Mouse (Mus musculus) kidney, postnatal 36 days (tissue): Measurements from ENCODE around the gene Dnm2.
"Not testable (repeated sequence)": the region's sequence is repeated elsewhere in the genome, so short reads cannot be mapped to it uniquely, and the experiment has no call there.

Experiments
- DNase-seq, 2 experiments: peaks; one replicate each; pipeline ENCODE4 v3.0.0; 2021 to 2022; ENCODE audit warnings: mixed read lengths in 2 of 2

Gene Dnm2

GRCm38 (mm10) chr9:21508871-21509404 lies 84.2 kb downstream of the Dnm2 start:
- no peak for DNase-seq

DNA sequence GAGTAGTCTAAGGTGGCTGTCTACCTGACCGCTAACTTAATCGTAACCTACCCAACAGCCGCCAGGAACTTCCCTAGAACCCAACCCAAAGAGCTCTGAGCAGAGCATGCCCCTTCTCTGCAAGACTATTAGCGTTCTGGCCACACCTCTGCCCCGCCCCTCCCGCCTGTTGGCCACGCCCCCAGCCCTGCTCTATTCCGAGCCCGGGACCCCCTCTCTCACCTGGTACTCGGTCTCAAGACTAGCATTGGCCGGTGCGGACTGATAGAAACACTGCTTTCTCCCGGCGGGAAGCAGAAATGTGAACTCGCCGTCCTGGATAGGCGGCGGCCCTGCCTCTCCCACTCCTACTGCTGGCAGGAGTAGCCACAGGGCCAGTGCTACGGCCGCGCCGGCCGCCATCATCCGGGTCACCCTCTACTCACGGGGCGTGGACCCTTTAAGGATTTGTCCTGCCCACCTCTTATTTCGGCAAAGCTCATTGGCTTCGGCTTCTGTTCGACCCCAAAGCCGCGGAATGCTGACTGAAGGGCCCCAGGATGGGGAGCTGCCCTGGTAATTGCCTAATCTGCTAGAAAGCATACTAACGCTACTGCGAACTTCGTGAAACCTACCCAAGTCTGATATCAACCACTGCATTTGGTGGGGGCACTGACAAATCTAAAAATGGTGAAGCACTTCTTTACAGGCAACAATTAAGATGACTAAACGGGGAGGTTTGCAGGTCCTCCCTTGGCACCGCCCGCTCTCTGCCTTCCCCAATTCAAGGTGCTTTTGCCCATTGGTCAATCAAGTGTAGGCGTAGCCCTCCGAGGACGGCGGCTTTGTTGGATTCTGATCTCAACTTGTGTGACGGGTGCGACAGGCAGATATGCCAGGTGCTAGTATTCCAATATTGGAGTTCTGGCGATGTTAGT lies 85.3 kb downstream of the Dnm2 start, which contains the start of gene Tmed1:
Tmed1 (minus strand) TSS at position 481 of the 917 bp plus-strand sequence.
- peak; percentile 97 for DNase-seq

- DNase-seq = no peak
Observed at GRCm38 (mm10) chr9:21510689-21511015, 85.9 kb downstream of the Dnm2 start.

GRCm38 (mm10) chr9:21511052-21511451 lies 86.3 kb downstream of the Dnm2 start:
- no peak for DNase-seq

DNA sequence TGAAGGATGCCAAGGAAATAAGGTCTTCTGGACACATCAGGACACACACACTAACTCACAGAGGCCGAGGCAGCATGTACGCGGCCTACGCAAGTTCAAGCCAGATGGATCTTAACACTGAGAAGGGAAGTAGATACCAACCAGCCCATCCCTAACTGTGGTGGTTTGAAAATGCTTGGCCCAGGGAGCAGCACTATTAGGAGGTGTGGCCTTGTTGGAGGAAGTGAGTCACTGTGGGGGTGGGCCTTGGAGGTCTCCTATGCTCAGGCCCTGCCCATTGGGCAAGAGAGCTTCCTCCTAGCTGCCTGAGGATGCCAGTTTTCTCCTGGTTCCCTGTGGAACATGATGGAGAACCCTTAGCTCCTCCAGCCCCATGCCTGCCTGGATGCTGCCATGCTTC lies 88.8 kb downstream of the Dnm2 start:
- DNase-seq = no peak

GRCm38 (mm10) chr9:21517947-21518495 lies 93.3 kb downstream of the Dnm2 start:
- DNase-seq = no peak

- DNase-seq = not testable (repeated sequence)
Observed at GRCm38 (mm10) chr9:21518690-21519089, 94.0 kb downstream of the Dnm2 start.

- no peak for DNase-seq
Observed at GRCm38 (mm10) chr9:21525142-21525936, 100.6 kb downstream of the Dnm2 start.

- DNase-seq = peak; percentile 16 to 23
Observed at GRCm38 (mm10) chr9:21525937-21526633, 101.4 kb downstream of the Dnm2 start, which contains the start of gene AB124611. Gene AB124611, plus strand, starts transcription at chr9:21526176.

DNA sequence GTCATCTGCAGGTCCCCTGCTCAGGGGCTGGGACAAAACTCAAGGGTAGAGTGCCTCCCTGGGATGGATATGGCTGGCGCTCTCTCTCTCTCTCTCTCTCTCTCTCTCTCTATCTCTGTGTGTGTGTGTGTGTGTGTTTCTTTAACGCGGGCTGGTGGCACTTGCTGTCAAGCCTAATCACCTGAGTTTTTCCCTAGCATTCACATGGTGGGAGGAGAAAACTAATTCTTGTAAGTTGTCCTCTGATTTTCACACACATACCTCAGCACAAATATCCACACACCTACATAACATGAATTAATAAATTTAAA lies 101.9 kb downstream of the Dnm2 start:
- DNase-seq = no peak

- DNase-seq = no peak
Observed at GRCm38 (mm10) chr9:21527100-21527801, 102.5 kb downstream of the Dnm2 start.

- no peak for DNase-seq
Observed at GRCm38 (mm10) chr9:21527917-21528324, 103.2 kb downstream of the Dnm2 start.

GRCm38 (mm10) chr9:21536501-21536900 lies 111.8 kb downstream of the Dnm2 start:
- DNase-seq = no peak

- DNase-seq = no peak
Observed at GRCm38 (mm10) chr9:21537009-21537408, 112.3 kb downstream of the Dnm2 start.

GRCm38 (mm10) chr9:21539981-21540753 lies 115.5 kb downstream of the Dnm2 start:
- no peak for DNase-seq

- not testable (repeated sequence) for DNase-seq
Observed at GRCm38 (mm10) chr9:21542001-21542400, 117.3 kb downstream of the Dnm2 start.

- DNase-seq = no peak
Observed at GRCm38 (mm10) chr9:21545351-21545915, 120.7 kb downstream of the Dnm2 start.

DNA sequence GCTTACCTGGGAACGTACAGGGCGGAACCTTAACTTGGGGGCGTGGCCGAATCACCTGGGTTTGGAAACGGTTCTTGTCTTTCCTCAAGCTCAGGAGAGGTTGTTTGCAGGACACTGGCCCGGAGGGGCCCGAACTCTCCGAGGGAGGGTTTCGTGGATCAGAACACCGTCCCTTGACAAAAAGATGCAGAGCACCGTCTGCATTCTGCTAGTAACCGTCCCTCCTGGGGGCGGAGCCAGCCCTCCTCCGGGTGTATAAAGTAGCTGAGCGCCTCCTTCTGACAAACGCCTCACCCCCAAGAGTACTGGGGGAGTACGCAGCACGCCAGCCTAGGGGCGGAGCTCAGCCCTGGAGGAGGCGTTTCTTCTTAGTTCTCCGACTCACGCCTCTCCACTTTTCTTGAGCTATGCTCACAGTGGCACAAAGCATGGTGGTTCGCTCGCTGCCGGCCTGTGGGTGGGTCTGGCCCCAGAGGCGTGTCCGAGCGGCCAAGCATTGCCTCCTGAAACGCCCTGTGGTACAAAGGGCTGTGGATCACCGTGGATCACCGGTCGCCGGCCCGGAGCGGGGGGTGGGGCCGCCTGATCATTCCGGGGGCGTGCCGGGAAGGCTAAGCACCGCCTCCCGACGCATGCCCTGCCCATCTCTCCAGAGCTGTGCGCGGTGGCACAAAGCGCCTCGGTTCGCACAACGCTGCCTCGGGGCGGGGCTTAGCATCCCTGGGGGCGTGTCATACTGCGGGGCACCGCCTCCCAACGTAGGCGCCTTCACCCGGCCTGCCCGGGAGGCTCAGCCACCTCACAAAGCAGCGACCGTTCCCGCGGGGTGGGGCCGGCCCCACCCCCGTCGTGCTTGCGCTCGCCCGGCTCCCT lies 121.4 kb downstream of the Dnm2 start:
- DNase-seq = peak; percentile 99

DNA sequence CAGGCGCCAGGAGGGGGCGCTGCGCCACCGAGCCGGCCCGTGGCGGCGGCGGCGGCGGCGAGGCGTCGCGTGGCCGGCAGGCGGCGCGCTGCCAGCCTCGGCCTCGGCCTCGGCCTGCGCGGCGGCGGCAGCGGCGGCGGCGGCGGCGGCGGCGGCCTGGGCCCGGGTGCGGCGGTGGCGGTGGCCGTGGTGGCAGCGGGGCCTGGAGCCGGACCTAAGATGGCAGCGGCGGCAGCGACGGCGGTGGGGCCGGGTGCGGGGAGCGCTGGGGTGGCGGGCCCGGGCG lies 122.0 kb downstream of the Dnm2 start, which contains the start of gene Carm1:
Carm1 (plus strand) TSS at position 106 of the 286 bp plus-strand sequence.
- DNase-seq = no peak
